Mouse (Mus musculus): ENCODE results near the gene Slc8a3. TPM values are rescaled to one million over a fixed set of nuclear protein-coding genes. Genes with fewer than 3 reads are reported as not detected.

Gene Slc8a3
- polyA plus RNA-seq, 1 experiment = 0.43 TPM

- H3K27ac ChIP-seq (ENCODE audit: insufficient read depth, low read depth, low read length) = no peak overlapping the region
- H3K36me3 ChIP-seq (ENCODE audit: control insufficient read depth, insufficient read depth, low read length) = no peaks in the 10 kb centered on the region
- H3K4me3 ChIP-seq (ENCODE audit: low read depth, low read length) = no peak overlapping the region
- no peaks in the 10 kb centered on the region for H3K27me3 ChIP-seq (ENCODE audit: control insufficient read depth, insufficient read depth, low read length)
- no peaks in the 10 kb centered on the region for H3K4me1 ChIP-seq (ENCODE audit: control insufficient read depth, insufficient read depth, insufficient read length, low read length)
- TF ChIP-seq POLR2A (IDR thresholded peaks at IDR 0.05; ENCODE audit: low read depth, low read length) (no peak), CTCF (IDR thresholded peaks at IDR 0.05; ENCODE audit: extremely low read depth, insufficient read length, insufficient replicate concordance, low read depth, low read length) (no peak)
- 74% methylated on average over 2 of the region's 2 CpGs for WGBS
These were observed 173.0 kb downstream of the Slc8a3 start for GRCm38 (mm10) chr12:81159947-81160346.

GRCm38 (mm10) chr12:81156841-81157240, 176.1 kb downstream of the Slc8a3 start:
- Histone ChIP-seq H3K27me3 (ENCODE audit: control insufficient read depth, insufficient read depth, low read length) (no peaks in the 10 kb centered on the region), H3K36me3 (ENCODE audit: control insufficient read depth, insufficient read depth, low read length) (no peaks in the 10 kb centered on the region), H3K4me3 (ENCODE audit: low read depth, low read length) (no peak overlapping the region), H3K27ac (ENCODE audit: insufficient read depth, low read depth, low read length) (no peak overlapping the region), H3K4me1 (ENCODE audit: control insufficient read depth, insufficient read depth, insufficient read length, low read length) (no peaks in the 10 kb centered on the region)
- WGBS = 68% methylated on average over 8 of the region's 8 CpGs
- TF ChIP-seq CTCF (IDR thresholded peaks at IDR 0.05; ENCODE audit: extremely low read depth, insufficient read length, insufficient replicate concordance, low read depth, low read length) (no peak), POLR2A (IDR thresholded peaks at IDR 0.05; ENCODE audit: low read depth, low read length) (no peak)

DNA sequence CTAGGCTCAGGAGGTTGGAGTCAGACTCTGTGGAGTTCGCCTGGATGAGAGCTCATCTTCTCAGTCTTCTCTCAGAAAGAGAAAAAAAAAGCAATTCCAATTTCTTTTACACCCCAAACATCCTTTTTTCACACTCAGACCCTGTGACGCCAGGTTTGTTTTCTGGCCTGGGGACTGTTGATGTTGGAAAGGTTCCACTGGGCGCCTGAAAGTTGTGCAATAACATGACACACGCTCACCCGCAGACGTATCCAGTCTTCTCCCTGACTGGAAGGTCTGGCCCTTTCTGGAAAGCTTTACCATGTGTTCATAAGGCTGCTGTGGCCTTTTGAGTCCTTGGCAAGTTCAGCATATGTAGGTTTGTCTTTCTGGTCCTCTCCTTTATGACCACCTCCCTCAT, 177.3 kb downstream of the Slc8a3 start:
- H3K4me3 ChIP-seq (ENCODE audit: low read depth, low read length) = no peak overlapping the region
- H3K4me1 ChIP-seq (ENCODE audit: control insufficient read depth, insufficient read depth, insufficient read length, low read length) = no peaks in the 10 kb centered on the region
- no peaks in the 10 kb centered on the region for H3K27me3 ChIP-seq (ENCODE audit: control insufficient read depth, insufficient read depth, low read length)
- no peak overlapping the region for H3K27ac ChIP-seq (ENCODE audit: insufficient read depth, low read depth, low read length)
- 68% methylated on average over 6 of the region's 6 CpGs for WGBS
- H3K36me3 ChIP-seq (ENCODE audit: control insufficient read depth, insufficient read depth, low read length) = no peaks in the 10 kb centered on the region
- no peak for TF ChIP-seq POLR2A (IDR thresholded peaks at IDR 0.05; ENCODE audit: low read depth, low read length)
- TF ChIP-seq CTCF (IDR thresholded peaks at IDR 0.05; ENCODE audit: extremely low read depth, insufficient read length, insufficient replicate concordance, low read depth, low read length) = no peak

GRCm38 (mm10) chr12:81152082-81152481, 180.9 kb downstream of the Slc8a3 start:
- no peaks in the 10 kb centered on the region for H3K36me3 ChIP-seq (ENCODE audit: control insufficient read depth, insufficient read depth, low read length)
- no peak for TF ChIP-seq POLR2A (IDR thresholded peaks at IDR 0.05; ENCODE audit: low read depth, low read length)
- TF ChIP-seq CTCF (IDR thresholded peaks at IDR 0.05; ENCODE audit: extremely low read depth, insufficient read length, insufficient replicate concordance, low read depth, low read length) = no peak
- 47% methylated on average over 2 of the region's 2 CpGs for WGBS
- H3K27me3 ChIP-seq (ENCODE audit: control insufficient read depth, insufficient read depth, low read length) = no peaks in the 10 kb centered on the region
- H3K4me3 ChIP-seq (ENCODE audit: low read depth, low read length) = no peak overlapping the region
- H3K4me1 ChIP-seq (ENCODE audit: control insufficient read depth, insufficient read depth, insufficient read length, low read length) = no peaks in the 10 kb centered on the region
- no peak overlapping the region for H3K27ac ChIP-seq (ENCODE audit: insufficient read depth, low read depth, low read length)

GRCm38 (mm10) chr12:81150917-81151316, 182.1 kb downstream of the Slc8a3 start:
- 74% methylated on average over 5 of the region's 5 CpGs for WGBS
- Histone ChIP-seq H3K27ac (ENCODE audit: insufficient read depth, low read depth, low read length) (no peak overlapping the region), H3K27me3 (ENCODE audit: control insufficient read depth, insufficient read depth, low read length) (no peaks in the 10 kb centered on the region), H3K36me3 (ENCODE audit: control insufficient read depth, insufficient read depth, low read length) (no peaks in the 10 kb centered on the region), H3K4me1 (ENCODE audit: control insufficient read depth, insufficient read depth, insufficient read length, low read length) (no peaks in the 10 kb centered on the region), H3K4me3 (ENCODE audit: low read depth, low read length) (no peak overlapping the region)
- TF ChIP-seq POLR2A (IDR thresholded peaks at IDR 0.05; ENCODE audit: low read depth, low read length) (no peak), CTCF (IDR thresholded peaks at IDR 0.05; ENCODE audit: extremely low read depth, insufficient read length, insufficient replicate concordance, low read depth, low read length) (no peak)

DNA sequence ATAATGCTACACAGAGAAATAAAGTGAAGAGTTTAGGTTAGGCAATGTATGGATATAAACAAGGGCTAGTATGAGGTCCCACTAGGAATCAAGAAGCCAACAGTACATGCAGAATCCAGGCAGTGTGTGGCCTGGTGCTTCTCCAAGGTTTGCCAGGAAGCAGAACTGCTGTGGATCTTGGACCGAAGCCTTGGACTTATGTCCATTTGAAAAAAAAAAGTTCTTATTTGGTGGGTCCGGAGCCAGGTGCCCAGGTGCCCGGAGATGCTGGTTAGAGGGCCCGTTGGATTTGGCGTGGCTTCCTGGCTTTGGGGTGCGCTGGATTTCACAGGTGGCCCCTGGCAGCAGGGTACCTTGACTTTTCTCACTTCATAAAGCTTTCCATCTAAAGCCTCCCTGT, 185.0 kb downstream of the Slc8a3 start:
- Histone ChIP-seq H3K4me3 (ENCODE audit: low read depth, low read length) (no peak overlapping the region), H3K36me3 (ENCODE audit: control insufficient read depth, insufficient read depth, low read length) (no peaks in the 10 kb centered on the region), H3K27me3 (ENCODE audit: control insufficient read depth, insufficient read depth, low read length) (no peaks in the 10 kb centered on the region), H3K4me1 (ENCODE audit: control insufficient read depth, insufficient read depth, insufficient read length, low read length) (no peaks in the 10 kb centered on the region), H3K27ac (ENCODE audit: insufficient read depth, low read depth, low read length) (no peak overlapping the region)
- WGBS = 89% methylated on average over 6 of the region's 6 CpGs
- TF ChIP-seq CTCF (IDR thresholded peaks at IDR 0.05; ENCODE audit: extremely low read depth, insufficient read length, insufficient replicate concordance, low read depth, low read length) (no peak), POLR2A (IDR thresholded peaks at IDR 0.05; ENCODE audit: low read depth, low read length) (no peak)

Other genes starting within 250 kb of the Slc8a3 start
- 0.05 and 0.10 TPM in 2 replicates for gene Gm4787, start 46.3 kb upstream of the Slc8a3 start, polyA plus RNA-seq (2012; rRNA removed)
- gene Adam4, start 88.8 kb upstream of the Slc8a3 start, polyA plus RNA-seq (2012; rRNA removed) = 0.10 and 0.20 TPM in 2 replicates
- gene Cox16, start 151.9 kb upstream of the Slc8a3 start, polyA plus RNA-seq (2012; rRNA removed) = 54.8 and 78.2 TPM in 2 replicates
- gene Gm20498, start 199.7 kb upstream of the Slc8a3 start, polyA plus RNA-seq (2012; rRNA removed) = 8.6 and 20.0 TPM in 2 replicates
- gene Synj2bp, start 199.7 kb upstream of the Slc8a3 start, polyA plus RNA-seq (2012; rRNA removed) = 24.3 and 54.3 TPM in 2 replicates
- 0.03 and 0.06 TPM in 2 replicates for gene Adam21, start 235.3 kb upstream of the Slc8a3 start, polyA plus RNA-seq (2012; rRNA removed)